Mouse (Mus musculus) small intestine, adult 2 months (tissue): ENCODE results near the gene Lipc. TPM values are rescaled to one million over a fixed set of nuclear protein-coding genes. Genes with fewer than 3 reads are reported as not detected.

Source experiments
- H3K27ac ChIP-seq: fragments of 200-500 bp; 2 replicates; pipeline ENCODE4 v1.5.1; 2012; ENCODE audit warnings: low read depth, low read length, control low read depth, inconsistent platforms; ENCODE audit not compliant: insufficient read depth
- H3K27me3 ChIP-seq: fragments of 200-500 bp; 2 replicates; pipeline ENCODE4 v1.6.1; 2012; ENCODE audit warnings: mild to moderate bottlenecking, moderate library complexity, low read length, inconsistent platforms; ENCODE audit not compliant: control insufficient read depth, insufficient read depth
- H3K36me3 ChIP-seq: fragments of 200-500 bp; 2 replicates; pipeline ENCODE4 v1.6.1; 2012; ENCODE audit warnings: mild to moderate bottlenecking, low read length, control low read depth, inconsistent platforms; ENCODE audit not compliant: control insufficient read depth, insufficient read depth
- H3K4me1 ChIP-seq: fragments of 200-500 bp; 2 replicates; pipeline ENCODE4 v1.6.1; 2012; ENCODE audit warnings: low read length, inconsistent platforms, mixed read lengths; ENCODE audit not compliant: control insufficient read depth, insufficient read depth, insufficient read length
- H3K4me3 ChIP-seq: fragments of 200-500 bp; 2 replicates; pipeline ENCODE4 v1.5.1; 2012; ENCODE audit warnings: low read depth, mild to moderate bottlenecking, control low read depth, inconsistent platforms, low read length, moderate library complexity
- CTCF ChIP-seq: fragments of 200-500 bp; IDR thresholded peaks from 2 replicates; pipeline ENCODE4 v1.5.1; 2012; ENCODE audit warnings: low read depth, mild to moderate bottlenecking, control low read depth, inconsistent platforms, low read length, moderate library complexity, mixed read lengths; ENCODE audit not compliant: insufficient replicate concordance, insufficient read length; ENCODE audit errors: extremely low read depth
- POLR2A ChIP-seq: fragments of 200-500 bp; IDR thresholded peaks from 2 replicates; pipeline ENCODE4 v1.6.1; 2012; ENCODE audit warnings: low read depth, mild to moderate bottlenecking, control low read depth, inconsistent platforms, low read length, moderate library complexity
- WGBS: fragments of 180-500 bp; shearing (Covaris S2); methylation state at CpG from one replicate; pipeline ENCODE4 v1.1.7; 2018; 5-methylcytosine and 5-hydroxymethylcytosine counted together
- polyA plus RNA-seq: library from polyadenylated mRNA; depleted of rRNA; stranded (reverse); fragments of >200 nt; gene quantifications from 2 replicates; pipeline ENCODE4 v1.2.3, GENCODE M21; 2012; rRNA removed

The Lipc gene
- polyA plus RNA-seq: 0.33 and 0.56 TPM in 2 replicates

DNA sequence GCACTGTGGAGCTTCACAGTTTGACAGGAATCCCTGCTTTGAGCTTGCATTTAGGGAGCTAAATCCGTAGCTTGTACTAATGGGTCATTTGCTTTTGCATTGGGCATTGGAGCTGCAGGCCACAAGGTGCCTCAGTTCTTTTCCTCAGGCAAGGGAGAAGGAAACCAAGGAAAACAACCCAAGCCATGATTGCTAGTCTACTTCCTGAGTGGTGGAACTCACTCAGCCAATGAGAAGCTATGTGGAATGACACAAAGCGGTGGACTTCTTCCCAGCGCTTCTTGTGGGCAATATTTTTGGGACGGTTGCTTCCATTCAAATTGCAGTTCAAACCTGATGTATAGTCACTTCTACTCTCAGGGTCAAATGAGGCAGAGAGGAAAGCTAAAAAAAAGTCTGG, at the start of gene Lipc:
Lipc (minus strand) TSS at position 101 of the 400 bp plus-strand sequence.
- peaks cover 2% of the 10 kb centered on the region; the same call in 1 of the 2 replicates for H3K4me1 ChIP-seq
- H3K27me3 ChIP-seq: no peaks in the 10 kb centered on the region
- no peaks in the 10 kb centered on the region for H3K36me3 ChIP-seq
- TF ChIP-seq CTCF (no peak), POLR2A (no peak)
- H3K4me3 ChIP-seq: no peak within 1 kb of the TSS
- no peak within 1 kb of the TSS for H3K27ac ChIP-seq
- 97% methylated on average over 4 of the region's 4 CpGs for WGBS

DNA sequence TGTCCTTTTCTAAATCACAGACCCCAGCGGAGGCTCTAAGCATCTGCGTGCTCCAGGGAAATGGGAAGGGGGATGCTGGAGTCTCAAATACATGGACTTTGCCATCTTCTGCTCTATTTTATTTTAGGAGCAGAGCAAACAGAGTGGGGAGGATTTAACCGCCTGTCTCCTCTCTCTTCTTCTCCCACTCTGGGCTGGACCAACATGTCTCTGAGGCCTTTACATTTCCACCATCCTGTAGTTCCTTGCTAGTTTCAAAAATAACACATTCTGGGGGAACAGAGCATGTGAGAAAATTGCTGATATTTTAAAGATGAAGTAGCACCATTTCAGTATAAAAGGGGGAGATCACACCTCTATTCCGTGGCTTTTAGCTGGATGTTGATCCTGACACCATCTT, 47.1 kb upstream of the Lipc start:
- Histone ChIP-seq H3K27ac (no peak overlapping the region), H3K4me3 (no peak overlapping the region)
- 81% methylated on average over 4 of the region's 4 CpGs for WGBS

DNA sequence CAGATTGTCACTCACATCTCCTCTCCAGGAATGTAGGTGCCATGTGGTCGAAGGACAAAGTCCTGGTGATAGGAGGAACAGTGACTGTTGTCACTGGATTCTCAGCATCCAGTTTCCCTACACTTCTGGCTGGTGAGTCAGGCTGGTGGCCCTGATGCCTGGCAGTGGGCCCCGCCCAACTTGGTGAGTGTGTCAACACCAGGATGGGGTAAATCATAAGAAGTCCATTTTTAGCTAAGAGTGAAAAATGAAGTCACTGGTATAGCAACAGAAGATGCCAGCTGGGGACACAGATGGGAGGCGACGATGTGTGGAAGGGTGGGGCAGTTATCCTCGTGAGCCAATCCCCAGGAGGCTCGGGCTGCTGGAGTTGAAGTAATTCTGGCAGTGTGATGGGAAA, 46.7 kb upstream of the Lipc start:
- TF ChIP-seq CTCF: no peak
- no peak for TF ChIP-seq POLR2A
- Histone ChIP-seq H3K27me3 (no peaks in the 10 kb centered on the region), H3K4me3 (no peak overlapping the region), H3K27ac (no peak overlapping the region), H3K36me3 (no peaks in the 10 kb centered on the region), H3K4me1 (no peaks in the 10 kb centered on the region)
- 45% methylated on average over 6 of the region's 6 CpGs for WGBS

More for the DNA sequence above, 47.1 kb upstream of the Lipc start:
- Histone ChIP-seq H3K4me1 (no peaks in the 10 kb centered on the region), H3K27me3 (no peaks in the 10 kb centered on the region), H3K36me3 (no peaks in the 10 kb centered on the region)
- TF ChIP-seq CTCF (no peak), POLR2A (no peak)

DNA sequence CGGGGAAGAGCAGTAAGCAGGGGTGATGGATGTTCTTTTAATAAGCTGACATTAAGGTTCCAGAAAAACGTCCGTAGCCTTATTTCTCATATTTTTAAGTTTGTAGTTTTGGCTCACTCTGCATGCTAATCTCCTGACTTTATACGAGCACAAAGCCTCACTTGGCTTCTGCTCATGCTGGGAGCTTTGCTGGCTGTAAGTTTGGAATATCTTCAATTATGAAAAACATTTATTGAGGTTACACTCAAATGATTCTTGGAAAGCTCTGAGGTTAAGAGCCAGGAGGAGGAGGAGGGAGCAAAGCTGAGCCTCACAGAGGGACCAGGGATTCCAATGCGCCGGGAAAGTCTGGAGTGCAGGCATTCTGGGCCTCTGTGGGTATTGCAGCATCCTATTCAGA, 41.3 kb upstream of the Lipc start:
- no peak overlapping the region for H3K27ac ChIP-seq
- 84% methylated on average over 6 of the region's 6 CpGs for WGBS
- no peak for TF ChIP-seq CTCF
- TF ChIP-seq POLR2A: no peak
- H3K4me1 ChIP-seq: no peaks in the 10 kb centered on the region
- no peaks in the 10 kb centered on the region for H3K36me3 ChIP-seq
- H3K4me3 ChIP-seq: no peak overlapping the region
- no peaks in the 10 kb centered on the region for H3K27me3 ChIP-seq

DNA sequence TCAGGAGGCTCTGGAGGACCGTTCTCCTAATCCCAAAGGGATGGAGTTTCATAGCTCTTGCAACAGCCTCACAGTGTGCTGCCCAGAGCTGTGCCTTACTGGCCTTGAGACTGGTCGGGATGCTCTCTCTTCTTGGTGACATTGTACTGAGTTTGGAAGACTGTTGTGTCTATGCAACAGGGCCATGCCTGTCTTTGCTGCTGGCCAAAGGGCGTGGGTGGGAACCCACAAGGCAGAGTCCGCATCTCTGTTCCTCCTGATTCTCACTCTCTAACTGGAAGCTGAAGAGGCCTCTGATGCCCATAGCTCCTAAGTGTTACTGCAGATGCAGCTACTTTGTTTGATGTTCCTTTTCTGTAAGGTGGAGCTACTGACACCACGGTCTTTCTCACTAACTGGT, 39.4 kb upstream of the Lipc start:
- H3K36me3 ChIP-seq: no peaks in the 10 kb centered on the region
- no peaks in the 10 kb centered on the region for H3K4me1 ChIP-seq
- TF ChIP-seq CTCF: no peak
- TF ChIP-seq POLR2A: no peak
- H3K4me3 ChIP-seq: no peak overlapping the region
- WGBS: 82% methylated on average over 5 of the region's 5 CpGs
- H3K27ac ChIP-seq: no peak overlapping the region
- no peaks in the 10 kb centered on the region for H3K27me3 ChIP-seq

DNA sequence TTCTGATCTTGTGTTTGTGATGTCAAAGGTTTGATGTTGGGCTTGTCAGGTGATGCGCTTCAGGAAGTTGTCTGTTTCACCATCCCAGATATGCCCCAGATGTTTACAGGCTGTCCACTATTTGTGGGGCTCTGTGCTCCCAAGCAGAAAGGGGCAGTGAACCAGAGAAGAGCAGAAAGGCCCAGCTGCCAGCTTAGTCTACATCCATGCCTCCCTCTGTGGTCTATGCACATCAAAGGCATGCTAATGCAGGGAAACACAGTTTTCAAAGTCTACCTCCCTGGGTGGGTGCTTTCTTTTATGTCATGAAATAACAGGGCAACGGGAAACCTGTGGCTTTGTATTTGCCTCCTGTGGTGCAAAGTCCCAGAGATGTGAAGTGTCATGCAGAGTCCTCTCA, 35.2 kb upstream of the Lipc start:
- Histone ChIP-seq H3K27me3 (no peaks in the 10 kb centered on the region), H3K4me3 (no peak overlapping the region), H3K36me3 (no peaks in the 10 kb centered on the region), H3K4me1 (no peaks in the 10 kb centered on the region), H3K27ac (no peak overlapping the region)
- 54% methylated on average over 2 of the region's 2 CpGs for WGBS
- no peak for TF ChIP-seq POLR2A
- TF ChIP-seq CTCF: no peak

DNA sequence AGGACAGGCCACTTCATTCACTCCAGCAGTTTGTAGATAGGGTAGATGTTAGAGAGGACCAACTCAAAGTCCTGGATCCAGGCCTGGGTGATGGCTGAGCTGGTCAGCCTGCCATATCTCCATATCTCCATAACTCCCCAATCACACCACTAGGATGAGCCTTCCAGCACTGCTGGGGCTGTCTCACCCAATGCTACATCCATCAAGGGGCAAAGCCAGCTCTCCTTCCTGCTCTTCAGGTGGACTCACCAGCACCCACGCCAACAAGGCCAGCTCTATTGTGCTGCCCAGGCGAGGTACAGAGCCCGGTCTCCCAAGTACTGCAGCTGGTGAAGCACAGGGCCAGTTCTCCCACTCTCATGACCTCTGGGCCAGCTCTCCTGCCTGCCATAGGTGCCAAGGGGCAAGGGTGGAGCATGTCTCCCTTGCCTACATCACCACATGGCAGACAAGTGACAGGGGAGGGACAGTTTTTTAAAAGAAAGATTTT, 31.0 kb upstream of the Lipc start:
- TF ChIP-seq CTCF (no peak), POLR2A (no peak)
- no peaks in the 10 kb centered on the region for H3K36me3 ChIP-seq
- WGBS: 94% methylated on average over 3 of the region's 3 CpGs
- no peaks in the 10 kb centered on the region for H3K4me1 ChIP-seq
- H3K27ac ChIP-seq: no peak overlapping the region
- H3K4me3 ChIP-seq: no peak overlapping the region
- H3K27me3 ChIP-seq: no peaks in the 10 kb centered on the region
